Mouse (Mus musculus) ES-Bruce4 (cell line): Measurements from ENCODE around the gene Prss57.

Experiments
- CTCF ChIP-seq: IDR thresholded peaks from one replicate; pipeline ENCODE4 v1.8.1; 2011; ENCODE audit warnings: low read depth, low read length
- EP300 ChIP-seq: IDR thresholded peaks from 2 replicates; pipeline ENCODE4 v1.6.1; 2011; ENCODE audit warnings: low read depth, low read length; ENCODE audit not compliant: insufficient read depth

GRCm38 (mm10) chr10:79832786-79833181, 42.0 kb upstream of the Prss57 start:
- TF ChIP-seq CTCF: no peak
- no peak for TF ChIP-seq EP300
